Mouse (Mus musculus) left cerebral cortex, adult 2 months (tissue): ENCODE measurements around the gene Fads6. TPM values are rescaled to one million over a fixed set of nuclear protein-coding genes. Genes with fewer than 3 reads are reported as not detected.

Experiments
- DNase-seq, 2 experiments: peaks; one replicate each; pipeline ENCODE4 v3.0.0; 2021 to 2022; ENCODE audit warnings: low spot score in 2 of 2, mixed read lengths in 1 of 2; ENCODE audit errors: extremely low spot score in 1 of 2
- H3K27ac ChIP-seq: fragments of 200-600 bp; 2 replicates; pipeline ENCODE4 v1.8.1; 2022
- H3K4me3 ChIP-seq: fragments of 200-600 bp; 2 replicates; pipeline ENCODE4 v1.8.1; 2022
- CTCF ChIP-seq: fragments of 200-600 bp; IDR thresholded peaks from 2 replicates; pipeline ENCODE4 v1.8.1; 2022; ENCODE audit warnings: antibody characterized with exemption, mild to moderate bottlenecking, moderate library complexity
- intact Hi-C: fragments of 180-260 bp; cut with DNase I; formaldehyde crosslinking; loops from one replicate; pipeline ENCODE4 v1.15.1; 2025
- long read RNA-seq, 2 experiments: library from polyadenylated mRNA; stranded (forward); transcript quantifications; one replicate each; pipeline ENCODE4 v2.0.0; 2021; ENCODE audit warnings: borderline mapping rate in 2 of 2
- total RNA-seq, 2 experiments: library from RNA; stranded (reverse); gene quantifications; 2 replicates each; pipeline ENCODE4 v1.2.3; 2021

The Fads6 gene
- 10 to 100 TPM; 11.4 to 13.5 TPM for total RNA-seq
- long read RNA-seq, experiment 1, partial matches to known transcripts, result 0 of 1 reads
- long read RNA-seq, experiment 1, other reads (novel, unspliced or antisense), result 1 of 1 reads
- long read RNA-seq, experiment 2, result 0 reads

DNA sequence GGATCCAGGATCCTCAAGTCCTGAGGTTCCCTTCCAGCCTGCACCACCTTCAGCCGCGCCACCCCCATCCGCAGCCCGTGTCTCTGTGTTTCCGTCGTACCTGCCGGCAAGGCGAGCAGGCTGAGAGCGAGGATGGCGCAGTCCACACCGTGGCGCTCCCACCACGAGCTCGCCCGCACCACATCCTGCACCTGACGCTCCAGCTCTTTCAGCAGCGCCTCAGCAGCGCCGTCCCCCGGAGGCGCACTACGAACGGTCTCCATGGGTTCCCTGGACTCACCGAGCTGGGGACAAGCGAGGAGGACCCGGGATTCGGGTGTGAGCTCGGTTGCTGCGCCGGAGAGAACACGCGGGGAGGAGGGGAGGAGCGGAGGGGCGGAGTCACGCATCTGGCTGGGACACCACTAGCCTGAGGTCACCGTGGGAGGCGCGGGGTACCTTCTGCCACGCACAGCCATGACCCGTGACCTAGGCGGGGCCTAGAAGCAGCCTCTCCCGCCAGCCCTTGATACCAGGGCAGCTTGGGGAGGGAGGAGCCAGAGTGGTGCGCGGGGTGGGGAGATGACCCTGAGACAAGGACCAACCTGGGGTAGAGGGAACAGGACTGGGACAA is at the start of gene Fads6:
Gene Fads6, minus strand, starts transcription at position 450 of the 613 bp plus-strand sequence.
- intact Hi-C loops, result no loop called here
- peak within 1 kb of the TSS; percentile 64 for H3K4me3 ChIP-seq
- H3K27ac ChIP-seq, result peak within 1 kb of the TSS; percentile 81
- TF ChIP-seq CTCF, result peak; percentile 39
- DNase-seq, result peak; percentile 70 to 71

GRCm38 (mm10) chr11:115345515-115345914 is 48.1 kb upstream of the Fads6 start:
- no peak overlapping the region for H3K27ac ChIP-seq
- no peak for TF ChIP-seq CTCF
- no peak overlapping the region for H3K4me3 ChIP-seq
- no peak for DNase-seq
- intact Hi-C loops, result no loop called here

DNA sequence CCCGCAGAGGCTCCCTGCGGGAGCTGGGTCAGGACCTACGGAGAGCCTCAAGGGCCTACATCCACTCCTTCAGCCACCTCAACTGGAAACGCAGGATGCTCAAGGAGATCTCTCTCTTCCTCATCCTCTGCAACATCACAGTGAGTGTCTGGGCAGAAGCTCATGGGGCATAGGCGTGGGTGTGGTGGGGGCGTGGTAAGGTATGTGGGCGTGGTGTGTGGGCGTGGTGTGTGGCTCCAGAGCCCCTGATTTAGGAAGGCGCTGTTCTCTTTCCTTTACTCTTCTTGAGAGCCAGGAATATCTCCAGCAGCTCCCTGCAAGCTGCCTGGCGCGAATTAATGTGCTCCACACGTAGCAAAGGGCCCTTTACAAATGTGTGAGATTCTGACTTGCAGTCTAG is 47.5 kb upstream of the Fads6 start:
- intact Hi-C loops, result no loop called here
- Histone ChIP-seq H3K4me3 (no peak overlapping the region), H3K27ac (no peak overlapping the region)
- no peak for TF ChIP-seq CTCF
- no peak for DNase-seq

GRCm38 (mm10) chr11:115341866-115342265 is 44.4 kb upstream of the Fads6 start:
- TF ChIP-seq CTCF, result no peak
- H3K4me3 ChIP-seq, result no peak overlapping the region
- intact Hi-C loops, result no loop called here
- DNase-seq, result no peak
- H3K27ac ChIP-seq, result no peak overlapping the region

DNA sequence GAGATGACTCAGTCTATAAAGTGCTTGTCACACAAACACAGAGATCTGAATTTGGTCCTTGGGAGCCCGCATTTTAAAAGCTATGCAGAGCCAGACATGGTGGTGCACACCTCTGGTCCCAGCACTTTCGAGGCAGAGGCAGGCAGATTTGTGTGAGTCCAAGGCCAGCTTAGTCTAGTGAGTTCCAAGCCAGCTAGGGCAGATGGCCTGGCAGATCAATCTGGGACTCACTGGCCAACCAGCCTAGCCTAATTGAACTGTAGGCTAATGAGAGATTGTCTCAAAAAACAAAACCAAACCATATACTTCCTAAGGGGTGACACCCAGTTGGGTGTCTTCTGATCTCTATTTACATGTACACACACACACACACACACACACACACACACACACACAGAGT is 43.8 kb upstream of the Fads6 start:
- no peak for TF ChIP-seq CTCF
- no peak for DNase-seq
- intact Hi-C loops, result no loop called here
- no peak overlapping the region for H3K4me3 ChIP-seq
- no peak overlapping the region for H3K27ac ChIP-seq

DNA sequence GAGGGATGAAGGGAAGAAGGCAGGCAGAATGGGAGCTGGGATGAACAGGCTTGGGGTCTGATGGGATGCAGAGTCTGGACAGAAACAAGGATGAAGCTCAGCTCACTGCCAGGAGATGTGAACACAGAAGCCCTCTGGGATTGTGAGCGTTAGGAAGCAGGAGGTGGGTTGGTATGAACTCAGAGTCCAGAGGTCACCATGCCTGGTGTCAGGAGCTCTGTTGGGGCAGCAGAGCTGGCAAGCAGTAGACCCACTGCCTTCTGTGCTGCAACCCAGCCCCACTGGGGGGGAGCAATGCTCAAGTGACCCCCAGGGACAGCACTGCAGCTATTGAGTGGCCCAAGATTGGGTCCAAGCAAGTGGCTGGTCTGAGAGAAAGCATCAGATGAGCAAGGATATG is 40.4 kb upstream of the Fads6 start:
- no peak for TF ChIP-seq CTCF
- DNase-seq, result no peak
- intact Hi-C loops, result no loop called here
- H3K4me3 ChIP-seq, result no peak overlapping the region
- H3K27ac ChIP-seq, result no peak overlapping the region

GRCm38 (mm10) chr11:115337350-115337749 is 39.9 kb upstream of the Fads6 start:
- Histone ChIP-seq H3K27ac (no peak overlapping the region), H3K4me3 (no peak overlapping the region)
- intact Hi-C loops, result no loop called here
- no peak for TF ChIP-seq CTCF
- DNase-seq, result no peak

DNA sequence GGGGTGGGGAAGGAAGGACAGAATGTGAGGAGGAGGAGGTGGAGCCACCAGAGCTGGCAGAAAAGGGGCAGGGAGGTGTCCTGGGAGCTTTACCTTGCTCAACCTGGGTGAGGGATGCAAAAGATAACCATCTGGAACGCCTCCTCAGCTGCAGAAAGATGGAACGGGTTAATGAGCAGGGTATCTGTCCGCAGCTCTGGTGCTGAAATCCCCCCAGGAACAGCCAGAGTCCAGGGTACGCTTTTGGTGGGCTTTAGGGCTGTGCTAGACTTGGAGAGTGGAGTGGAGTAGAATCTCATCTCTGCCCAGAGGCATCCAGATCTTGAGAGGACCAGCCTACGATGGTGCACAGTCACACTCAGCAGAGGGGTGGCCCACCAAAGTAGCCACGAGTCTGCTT is 38.7 kb upstream of the Fads6 start:
- no peak overlapping the region for H3K4me3 ChIP-seq
- no peak for TF ChIP-seq CTCF
- intact Hi-C loops, result no loop called here
- no peak overlapping the region for H3K27ac ChIP-seq
- no peak for DNase-seq

- intact Hi-C loops, result no loop called here
- no peak for DNase-seq
- TF ChIP-seq CTCF, result no peak
- Histone ChIP-seq H3K4me3 (no peak overlapping the region), H3K27ac (no peak overlapping the region)
These were observed 37.8 kb upstream of the Fads6 start for GRCm38 (mm10) chr11:115335223-115335622.

- H3K27ac ChIP-seq, result no peak within 1 kb of the TSS
- intact Hi-C loops, result no loop called here
- no peak for TF ChIP-seq CTCF
- DNase-seq, result no peak
- no peak within 1 kb of the TSS for H3K4me3 ChIP-seq
These were observed 37.1 kb upstream of the Fads6 start, which contains the start of gene Otop3 for GRCm38 (mm10) chr11:115334531-115334930. Otop3 (plus strand) TSS chr11:115334731.

GRCm38 (mm10) chr11:115329339-115329738 is 31.9 kb upstream of the Fads6 start:
- no peak overlapping the region for H3K27ac ChIP-seq
- intact Hi-C loops, result no loop called here
- H3K4me3 ChIP-seq, result no peak overlapping the region
- TF ChIP-seq CTCF, result peak; percentile 27
- no peak for DNase-seq

DNA sequence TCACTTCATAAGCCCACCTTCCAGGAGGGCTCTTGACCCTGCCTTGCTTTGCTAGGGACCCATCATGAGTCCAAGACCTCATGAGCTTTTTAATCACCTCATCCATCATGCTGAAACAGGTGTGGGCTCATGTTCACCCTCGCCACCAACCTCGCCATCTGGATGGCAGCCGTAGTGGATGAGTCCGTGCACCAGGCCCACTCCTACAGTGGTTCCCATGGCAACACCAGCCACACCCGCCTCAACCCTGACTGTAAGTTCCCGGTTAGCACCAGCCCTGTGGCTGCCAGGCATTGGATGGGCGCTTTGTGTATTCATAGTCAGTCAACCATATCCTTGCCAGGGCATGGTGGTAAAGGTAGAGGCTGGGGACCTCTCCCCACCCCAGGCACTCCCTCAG is 29.3 kb upstream of the Fads6 start:
- Histone ChIP-seq H3K27ac (no peak overlapping the region), H3K4me3 (no peak overlapping the region)
- no peak for TF ChIP-seq CTCF
- peak in 1 of 2 experiments; percentile 59 for DNase-seq
- intact Hi-C loops, result no loop called here

- H3K4me3 ChIP-seq, result no peak overlapping the region
- intact Hi-C loops, result no loop called here
- TF ChIP-seq CTCF, result no peak
- DNase-seq, result no peak
- H3K27ac ChIP-seq, result no peak overlapping the region
These were observed 25.9 kb upstream of the Fads6 start for GRCm38 (mm10) chr11:115323354-115323753.
